Mouse (Mus musculus) C2C12 (cell line): ENCODE measurements around the gene Spdl1.

Experiments used
- CEBPB ChIP-seq: IDR thresholded peaks from one replicate; pipeline ENCODE4 v1.6.1; 2011; ENCODE audit warnings: low read depth, mild to moderate bottlenecking, control low read depth, moderate library complexity
- CTCF ChIP-seq: IDR thresholded peaks from one replicate; pipeline ENCODE4 v1.5.1; 2011; ENCODE audit not compliant: control insufficient read depth, insufficient read depth, insufficient read length
- FOSL1 ChIP-seq: IDR thresholded peaks from one replicate; pipeline ENCODE4 v1.8.0; 2011; ENCODE audit warnings: mild to moderate bottlenecking, low read length; ENCODE audit not compliant: poor library complexity, insufficient read depth, severe bottlenecking
- MAX ChIP-seq: IDR thresholded peaks from one replicate; pipeline ENCODE4 v1.6.1; 2011; ENCODE audit warnings: mild to moderate bottlenecking, control low read depth
- MYOD1 ChIP-seq: IDR thresholded peaks from one replicate; pipeline ENCODE4 v1.6.1; 2011; ENCODE audit warnings: low read depth; ENCODE audit not compliant: control insufficient read depth, insufficient read length
- MYOG ChIP-seq: IDR thresholded peaks from one replicate; pipeline ENCODE4 v1.6.1; 2011; ENCODE audit not compliant: control insufficient read depth, insufficient read length; ENCODE audit errors: extremely low read depth
- USF1 ChIP-seq: IDR thresholded peaks from one replicate; pipeline ENCODE4 v1.6.1; 2011; ENCODE audit warnings: low read depth, mild to moderate bottlenecking, control low read depth, moderate library complexity

- no peak for TF ChIP-seq MAX
- no peak for TF ChIP-seq CTCF
- no peak for TF ChIP-seq MYOG
- TF ChIP-seq FOSL1 = no peak
- no peak for TF ChIP-seq USF1
- TF ChIP-seq MYOD1 = no peak
- TF ChIP-seq CEBPB = no peak
Measured at GRCm38 (mm10) chr11:34769946-34770345, 63.5 kb downstream of the Spdl1 start.
